Mouse (Mus musculus): ENCODE measurements at regions not wholly inside any gene's neighbourhood (a gene's known extent, or its start where the extent isn't known, plus 50 kb on each side); places are given as distances from the start of the nearest gene placed in this dataset.

DNA sequence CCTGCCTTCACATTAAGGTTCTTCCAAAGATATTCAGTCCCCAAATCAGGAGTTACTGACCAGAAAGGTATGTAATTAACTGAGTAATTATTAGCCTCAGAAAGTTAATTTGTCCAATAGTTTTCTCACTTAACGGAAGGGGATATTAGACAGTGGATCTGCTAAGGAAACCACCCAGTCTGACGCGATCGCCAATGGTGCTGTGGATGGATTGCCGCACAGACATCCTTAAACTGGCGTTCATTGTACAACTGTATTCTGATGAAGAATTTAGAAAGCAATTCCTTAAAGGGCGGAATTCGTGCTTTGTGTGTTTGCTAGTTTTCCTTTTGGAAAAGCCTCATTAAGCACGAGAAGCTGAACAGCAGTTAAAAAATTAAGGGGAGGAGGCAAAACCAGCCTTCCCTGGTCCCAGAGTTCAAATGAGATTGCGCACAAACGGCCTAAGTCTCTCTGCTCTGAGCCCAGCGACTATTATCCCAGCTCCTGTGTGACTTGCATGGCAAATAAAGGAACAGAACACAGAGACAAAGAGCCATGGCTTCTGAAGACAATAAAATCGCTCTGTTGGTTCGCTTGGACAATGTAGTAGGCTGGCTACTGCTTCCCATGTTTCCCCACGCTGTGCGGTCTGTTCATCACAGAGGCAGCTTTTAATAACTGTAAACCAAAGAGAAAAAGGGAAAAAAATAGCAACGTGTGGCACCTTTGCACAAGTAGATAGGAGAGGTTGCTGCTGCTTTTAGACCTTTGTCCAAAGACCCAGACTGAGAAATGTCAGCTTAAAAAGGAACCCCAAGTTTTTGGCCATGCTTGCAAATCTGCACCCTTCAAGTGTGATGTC is 83.1 kb downstream of the S1pr1 start:
- TF ChIP-seq EP300 (IDR thresholded peaks at IDR 0.05; ENCODE audit: insufficient read depth, low read depth, low read length) (no peak), POLR2A (IDR thresholded peaks at IDR 0.05; ENCODE audit: insufficient read depth, low read length) (no peak), CTCF (IDR thresholded peaks at IDR 0.05; ENCODE audit: low read depth, low read length) (no peak)
- no peaks in the 10 kb centered on the region for H3K9me3 ChIP-seq (replicated peaks; ENCODE audit: control insufficient read depth, insufficient read depth, low read length, poor library complexity, severe bottlenecking)
- H3K27me3 ChIP-seq (ENCODE audit: control insufficient read depth, insufficient read depth, low read length, poor library complexity, severe bottlenecking): no peaks in the 10 kb centered on the region
- H3K4me3 ChIP-seq (ENCODE audit: low read depth, low read length): no peak overlapping the region
- H3K36me3 ChIP-seq (ENCODE audit: control insufficient read depth, insufficient read depth, low read length, poor library complexity, severe bottlenecking): no peaks in the 10 kb centered on the region
- no peak overlapping the region for H3K9ac ChIP-seq (ENCODE audit: low read depth, poor library complexity, severe bottlenecking)
- no peak overlapping the region for H3K27ac ChIP-seq (ENCODE audit: insufficient read depth, low read length)
- no peaks in the 10 kb centered on the region for H3K4me1 ChIP-seq (ENCODE audit: control insufficient read depth, insufficient read depth, low read length)

GRCm38 (mm10) chr3:115622920-115623319 is 92.0 kb downstream of the S1pr1 start:
- Histone ChIP-seq H3K4me3 (ENCODE audit: low read depth, low read length) (no peak overlapping the region), H3K9me3 (replicated peaks; ENCODE audit: control insufficient read depth, insufficient read depth, low read length, poor library complexity, severe bottlenecking) (no peaks in the 10 kb centered on the region), H3K36me3 (ENCODE audit: control insufficient read depth, insufficient read depth, low read length, poor library complexity, severe bottlenecking) (no peaks in the 10 kb centered on the region), H3K4me1 (ENCODE audit: control insufficient read depth, insufficient read depth, low read length) (no peaks in the 10 kb centered on the region), H3K27me3 (ENCODE audit: control insufficient read depth, insufficient read depth, low read length, poor library complexity, severe bottlenecking) (no peaks in the 10 kb centered on the region; the same call in 1 of the 2 replicates), H3K27ac (ENCODE audit: insufficient read depth, low read length) (no peak overlapping the region), H3K9ac (ENCODE audit: low read depth, poor library complexity, severe bottlenecking) (no peak overlapping the region)
- TF ChIP-seq EP300 (IDR thresholded peaks at IDR 0.05; ENCODE audit: insufficient read depth, low read depth, low read length) (no peak), CTCF (IDR thresholded peaks at IDR 0.05; ENCODE audit: low read depth, low read length) (no peak), POLR2A (IDR thresholded peaks at IDR 0.05; ENCODE audit: insufficient read depth, low read length) (no peak)

DNA sequence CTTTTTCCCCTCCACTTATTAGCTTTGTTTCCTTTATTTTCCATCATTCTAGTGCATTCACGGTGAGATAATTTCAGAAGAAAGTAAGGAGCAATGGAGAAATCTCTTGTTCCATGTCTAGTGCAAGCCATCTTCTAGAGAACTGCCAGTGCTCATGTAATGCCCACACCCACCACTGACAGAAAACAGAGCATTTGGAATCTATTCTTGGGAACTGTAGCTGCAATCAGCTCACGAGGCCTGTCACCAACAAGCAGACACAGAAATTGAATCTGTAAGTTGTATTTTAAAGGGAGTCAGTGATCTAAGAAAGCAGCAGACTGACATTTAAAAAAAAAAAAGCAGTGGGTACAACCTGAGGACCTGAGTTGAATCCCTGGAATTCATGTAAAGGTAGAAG is 92.6 kb downstream of the S1pr1 start:
- no peak overlapping the region for H3K4me3 ChIP-seq (ENCODE audit: low read depth, low read length)
- H3K36me3 ChIP-seq (ENCODE audit: control insufficient read depth, insufficient read depth, low read length, poor library complexity, severe bottlenecking): no peaks in the 10 kb centered on the region
- no peaks in the 10 kb centered on the region for H3K9me3 ChIP-seq (replicated peaks; ENCODE audit: control insufficient read depth, insufficient read depth, low read length, poor library complexity, severe bottlenecking)
- H3K4me1 ChIP-seq (ENCODE audit: control insufficient read depth, insufficient read depth, low read length): no peaks in the 10 kb centered on the region
- H3K27me3 ChIP-seq (ENCODE audit: control insufficient read depth, insufficient read depth, low read length, poor library complexity, severe bottlenecking): no peaks in the 10 kb centered on the region; the same call in 1 of the 2 replicates
- no peak overlapping the region for H3K9ac ChIP-seq (ENCODE audit: low read depth, poor library complexity, severe bottlenecking)
- no peak overlapping the region for H3K27ac ChIP-seq (ENCODE audit: insufficient read depth, low read length)
- TF ChIP-seq EP300 (IDR thresholded peaks at IDR 0.05; ENCODE audit: insufficient read depth, low read depth, low read length) (no peak), CTCF (IDR thresholded peaks at IDR 0.05; ENCODE audit: low read depth, low read length) (no peak), POLR2A (IDR thresholded peaks at IDR 0.05; ENCODE audit: insufficient read depth, low read length) (no peak)

GRCm38 (mm10) chr3:115619970-115620369 is 94.9 kb downstream of the S1pr1 start:
- no peaks in the 10 kb centered on the region for H3K36me3 ChIP-seq (ENCODE audit: control insufficient read depth, insufficient read depth, low read length, poor library complexity, severe bottlenecking)
- no peak overlapping the region for H3K27ac ChIP-seq (ENCODE audit: insufficient read depth, low read length)
- H3K9me3 ChIP-seq (replicated peaks; ENCODE audit: control insufficient read depth, insufficient read depth, low read length, poor library complexity, severe bottlenecking): no peaks in the 10 kb centered on the region
- TF ChIP-seq POLR2A (IDR thresholded peaks at IDR 0.05; ENCODE audit: insufficient read depth, low read length): no peak
- TF ChIP-seq EP300 (IDR thresholded peaks at IDR 0.05; ENCODE audit: insufficient read depth, low read depth, low read length): no peak
- no peak for TF ChIP-seq CTCF (IDR thresholded peaks at IDR 0.05; ENCODE audit: low read depth, low read length)
- H3K27me3 ChIP-seq (ENCODE audit: control insufficient read depth, insufficient read depth, low read length, poor library complexity, severe bottlenecking): no peaks in the 10 kb centered on the region; the same call in 1 of the 2 replicates
- H3K4me1 ChIP-seq (ENCODE audit: control insufficient read depth, insufficient read depth, low read length): no peaks in the 10 kb centered on the region
- no peak overlapping the region for H3K9ac ChIP-seq (ENCODE audit: low read depth, poor library complexity, severe bottlenecking)
- H3K4me3 ChIP-seq (ENCODE audit: low read depth, low read length): no peak overlapping the region

- H3K4me3 ChIP-seq (ENCODE audit: low read depth, low read length): no peak overlapping the region
- no peak overlapping the region for H3K9ac ChIP-seq (ENCODE audit: low read depth, poor library complexity, severe bottlenecking)
- H3K27me3 ChIP-seq (ENCODE audit: control insufficient read depth, insufficient read depth, low read length, poor library complexity, severe bottlenecking): no peaks in the 10 kb centered on the region
- no peak overlapping the region for H3K27ac ChIP-seq (ENCODE audit: insufficient read depth, low read length)
- H3K9me3 ChIP-seq (replicated peaks; ENCODE audit: control insufficient read depth, insufficient read depth, low read length, poor library complexity, severe bottlenecking): no peaks in the 10 kb centered on the region
- no peaks in the 10 kb centered on the region for H3K4me1 ChIP-seq (ENCODE audit: control insufficient read depth, insufficient read depth, low read length)
- H3K36me3 ChIP-seq (ENCODE audit: control insufficient read depth, insufficient read depth, low read length, poor library complexity, severe bottlenecking): no peaks in the 10 kb centered on the region
- TF ChIP-seq CTCF (IDR thresholded peaks at IDR 0.05; ENCODE audit: low read depth, low read length) (peak; percentile 62), POLR2A (IDR thresholded peaks at IDR 0.05; ENCODE audit: insufficient read depth, low read length) (no peak)
These were observed 98.8 kb downstream of the S1pr1 start for GRCm38 (mm10) chr3:115615994-115616598.

- Histone ChIP-seq H3K27ac (ENCODE audit: insufficient read depth, low read length) (no peak overlapping the region), H3K9me3 (replicated peaks; ENCODE audit: control insufficient read depth, insufficient read depth, low read length, poor library complexity, severe bottlenecking) (no peaks in the 10 kb centered on the region), H3K27me3 (ENCODE audit: control insufficient read depth, insufficient read depth, low read length, poor library complexity, severe bottlenecking) (no peaks in the 10 kb centered on the region), H3K4me1 (ENCODE audit: control insufficient read depth, insufficient read depth, low read length) (no peaks in the 10 kb centered on the region), H3K4me3 (ENCODE audit: low read depth, low read length) (no peak overlapping the region), H3K36me3 (ENCODE audit: control insufficient read depth, insufficient read depth, low read length, poor library complexity, severe bottlenecking) (no peaks in the 10 kb centered on the region), H3K9ac (ENCODE audit: low read depth, poor library complexity, severe bottlenecking) (no peak overlapping the region)
- TF ChIP-seq CTCF (IDR thresholded peaks at IDR 0.05; ENCODE audit: low read depth, low read length): no peak
- no peak for TF ChIP-seq POLR2A (IDR thresholded peaks at IDR 0.05; ENCODE audit: insufficient read depth, low read length)
- no peak for TF ChIP-seq EP300 (IDR thresholded peaks at IDR 0.05; ENCODE audit: insufficient read depth, low read depth, low read length)
These were observed 102.0 kb downstream of the S1pr1 start for GRCm38 (mm10) chr3:115612859-115613258.

Measured in ES-Bruce4 (cell line).